Mouse (Mus musculus) spleen, postnatal 0 days (tissue): ENCODE results near the gene Abcb1b. TPM values are rescaled to one million over a fixed set of nuclear protein-coding genes. Genes with fewer than 3 reads are reported as not detected.

Experiments
- polyA plus RNA-seq: library from polyadenylated mRNA; unstranded; fragments of >200 nt; fragmentation: Nextera tagmentation; extraction: Ambion mirVana; gene quantifications from 2 replicates; pipeline ENCODE4 v1.2.1, GENCODE M21; 2015

Gene Abcb1b
- polyA plus RNA-seq: 3.4 and 3.5 TPM in 2 replicates

DNA sequence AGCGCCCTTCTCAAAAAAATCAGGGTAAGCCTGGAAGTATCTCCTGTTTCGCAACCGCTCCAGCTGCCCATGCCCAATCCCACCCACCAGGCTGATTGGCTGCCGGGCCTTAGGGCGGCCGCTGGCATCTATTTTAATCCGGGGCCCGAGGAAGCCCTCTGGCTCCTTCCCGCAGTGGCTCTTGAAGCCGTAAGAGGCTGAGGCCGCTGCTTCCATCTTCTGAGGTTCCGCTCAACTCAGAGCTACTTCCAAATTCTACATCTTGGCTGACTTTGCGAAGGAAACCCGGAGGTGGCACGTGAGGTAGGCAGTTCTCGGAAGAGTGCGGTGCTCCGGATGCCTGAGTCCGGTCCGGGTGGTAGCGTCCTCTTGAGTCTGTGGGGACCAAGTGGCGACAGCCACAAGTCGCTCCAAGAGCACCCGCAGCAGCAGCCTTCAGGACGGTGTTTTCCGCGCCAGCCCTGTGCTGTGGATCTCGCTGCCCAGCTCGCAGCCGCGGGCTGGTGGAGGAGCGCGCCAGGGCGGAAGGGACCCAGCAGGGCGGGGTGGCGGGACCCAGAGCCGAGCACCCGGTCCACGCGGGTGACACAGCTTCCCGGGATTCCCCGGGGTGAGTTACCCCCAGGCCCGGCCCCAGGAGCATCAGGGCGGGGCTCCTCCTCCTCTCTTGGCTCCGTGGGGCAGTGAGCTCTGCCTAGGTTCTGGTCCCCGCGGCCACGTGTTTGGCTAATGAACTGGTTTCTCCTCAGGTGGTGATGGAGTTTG lies at the start of gene Abcb1b:
Gene Abcb1b (plus strand): TSS at position 161 of the 765 bp plus-strand sequence.

DNA sequence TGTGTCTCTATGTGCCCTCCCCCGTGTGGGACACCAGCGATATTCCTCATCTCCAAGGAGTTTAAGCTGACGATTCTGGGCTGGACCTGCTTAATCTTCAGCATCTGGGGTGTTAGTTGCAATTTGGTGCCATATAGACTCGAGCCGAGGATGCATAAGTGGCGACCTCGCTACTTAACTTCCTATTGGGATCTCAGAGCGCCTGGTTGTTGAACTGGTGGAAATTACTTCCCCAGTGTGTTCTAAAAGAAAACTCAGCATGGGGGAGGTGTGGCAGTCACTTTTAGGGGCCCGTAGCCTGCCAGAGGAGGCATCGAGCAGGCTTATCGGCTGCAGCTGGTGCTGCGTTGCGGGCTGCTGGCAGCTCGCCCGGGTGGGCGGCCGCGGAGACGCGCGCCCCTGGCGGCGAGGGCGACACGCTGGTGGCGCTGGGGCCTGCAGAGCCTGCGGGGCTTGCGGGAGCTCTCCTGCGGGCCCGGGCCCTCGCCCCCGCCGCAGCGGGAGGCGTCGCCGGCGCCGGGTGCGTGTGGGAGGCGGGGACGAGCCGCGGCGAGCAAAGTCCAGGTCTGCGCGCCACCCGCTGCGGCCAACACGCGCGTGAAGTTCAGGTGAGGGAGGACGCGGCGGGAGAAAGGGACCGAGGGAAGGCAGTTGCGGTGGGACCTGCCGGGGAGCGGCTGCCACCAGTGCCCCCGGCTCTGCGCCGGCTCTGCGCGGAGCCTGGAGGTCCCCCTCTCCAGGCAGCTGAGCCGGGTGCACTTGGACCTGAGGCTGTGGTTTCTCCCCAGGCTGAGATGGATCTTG lies 95.6 kb downstream of the Abcb1b start, which contains the start of gene Abcb4:
Gene Abcb4 (plus strand): TSS at position 418 of the 804 bp plus-strand sequence.

Other genes starting within 250 kb of the Abcb1b start
- gene Rundc3b, start 175.2 kb upstream of the Abcb1b start, polyA plus RNA-seq: 0.20 and 0.28 TPM in 2 replicates
- gene Abcb1a, start 138.1 kb upstream of the Abcb1b start, polyA plus RNA-seq: 0.95 and 1.1 TPM in 2 replicates
- 56.8 and 64.5 TPM in 2 replicates for gene Abcb4, start 95.6 kb downstream of the Abcb1b start, polyA plus RNA-seq
- gene Crot, start 199.2 kb downstream of the Abcb1b start, polyA plus RNA-seq: 15.7 and 20.2 TPM in 2 replicates